Mouse (Mus musculus): ENCODE measurements at regions not wholly inside any gene's neighbourhood (a gene's known extent, or its start where the extent isn't known, plus 50 kb on each side); places are given as distances from the start of the nearest gene placed in this dataset.

DNA sequence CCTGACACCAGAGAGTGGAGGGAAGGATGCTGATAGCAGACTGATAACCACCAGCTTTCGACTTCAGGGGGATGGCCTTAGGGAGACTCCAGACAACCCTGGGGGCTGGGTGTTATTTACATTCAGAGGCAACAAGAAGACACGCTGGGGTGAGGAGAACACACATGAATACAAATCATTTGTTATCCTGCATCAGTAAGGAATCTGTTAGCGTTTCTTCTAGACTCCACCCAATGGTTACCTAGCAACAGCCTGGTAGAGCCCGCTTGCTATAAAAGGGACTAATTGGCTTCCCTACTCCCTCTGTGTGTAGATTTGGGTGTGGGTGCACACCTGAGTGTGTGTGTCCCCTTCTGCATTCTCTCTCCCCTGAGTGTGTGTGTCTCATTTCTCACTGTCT is 140.8 kb upstream of the Gm3448 start:
- TF ChIP-seq CTCF (conservative IDR thresholded peaks at IDR 0.05; ENCODE audit: insufficient read depth, insufficient read length, low read depth, low read length) (no peak), POLR2A (IDR thresholded peaks at IDR 0.05; ENCODE audit: low read depth, low read length) (no peak)

Data from kidney, adult 2 months (tissue).